Mouse (Mus musculus) heart, adult 18-20 months (tissue): Measurements from ENCODE around the gene Zfp668. TPM values are rescaled to one million over a fixed set of nuclear protein-coding genes. Genes with fewer than 3 reads are reported as not detected.

Experiments used
- total RNA-seq, 2 experiments: library from RNA; stranded (reverse); gene quantifications; 2 replicates each; pipeline ENCODE4 v1.2.3; 2021

Zfp668 gene
- total RNA-seq, 2 experiments from 2014 or later, result 3.4 to 4.1 TPM

Other genes with a start within 250 kb of the Zfp668 start
- gene Bcl7c, start 167.9 kb downstream of the Zfp668 start, total RNA-seq, result 10 to 100 TPM; 34.1 to 35.4 TPM
- gene Ctf1, start 164.1 kb downstream of the Zfp668 start, total RNA-seq, result 1 to 10 TPM; 8.8 to 9.7 TPM
- gene Ctf2, start 144.7 kb downstream of the Zfp668 start, total RNA-seq, result not detected
- gene Fbxl19, start 132.3 kb downstream of the Zfp668 start, total RNA-seq, result 1 to 10 TPM; 3.3 to 4.0 TPM
- 10 to 100 TPM; 20.5 to 26.4 TPM for gene Orai3, start 107.0 kb downstream of the Zfp668 start, total RNA-seq
- gene Setd1a, start 100.2 kb downstream of the Zfp668 start, total RNA-seq, result 10 to 100 TPM; 15.8 to 19.5 TPM
- gene Gm49388, start 91.2 kb downstream of the Zfp668 start, total RNA-seq, result 1 to 10 TPM; 2.5 to 2.6 TPM
- gene Hsd3b7, start 76.2 kb downstream of the Zfp668 start, total RNA-seq, result 10 to 100 TPM; 10.8 to 13.9 TPM
- gene Stx4a, start 52.5 kb downstream of the Zfp668 start, total RNA-seq, result 10 to 100 TPM; 66.5 to 67.0 TPM
- under 1 TPM; 0.30 to 0.72 TPM for gene Stx1b, start 52.3 kb downstream of the Zfp668 start, total RNA-seq
- gene Zfp646, start 607 bp downstream of the Zfp668 start, total RNA-seq, result 10 to 100 TPM; 16.7 to 17.9 TPM
- gene Prss53, start 14.1 kb upstream of the Zfp668 start, total RNA-seq, result 1 to 10 TPM in 1 of 2 experiments, under 1 TPM in 1; 0.52 to 1.3 TPM
- gene Gm21974, start 18.6 kb upstream of the Zfp668 start, total RNA-seq, result under 1 TPM in 1 of 2 experiments, not detected in 1; 0.27 TPM
- 10 to 100 TPM; 19.3 to 20.8 TPM for gene Vkorc1, start 18.8 kb upstream of the Zfp668 start, total RNA-seq
- gene Bckdk, start 27.3 kb upstream of the Zfp668 start, total RNA-seq, result 100 to 1,000 TPM; 119 to 128 TPM
- gene Kat8, start 35.7 kb upstream of the Zfp668 start, total RNA-seq, result 10 to 100 TPM; 14.1 to 14.6 TPM
- under 1 TPM in 1 of 2 experiments, not detected in 1; 0.26 TPM for gene Prss8, start 53.3 kb upstream of the Zfp668 start, total RNA-seq
- gene Prss36, start 69.9 kb upstream of the Zfp668 start, total RNA-seq, result 1 to 10 TPM; 8.5 to 9.3 TPM
- 100 to 1,000 TPM; 108 to 156 TPM for gene Fus, start 90.6 kb upstream of the Zfp668 start, total RNA-seq
- gene Pycard, start 117.0 kb upstream of the Zfp668 start, total RNA-seq, result 10 to 100 TPM in 1 of 2 experiments, 1 to 10 TPM in 1; 9.0 to 10.5 TPM
- gene Trim72, start 127.1 kb upstream of the Zfp668 start, total RNA-seq, result 100 to 1,000 TPM; 279 to 317 TPM
- 1 to 10 TPM; 5.4 to 6.0 TPM for gene Itgam, start 185.8 kb upstream of the Zfp668 start, total RNA-seq
- not detected for gene Gm49368, start 185.9 kb upstream of the Zfp668 start, total RNA-seq